Mouse (Mus musculus) embryo, embryonic 9.5 days (tissue): Measurements from ENCODE around the gene Ltv1.

Experiments used
- DNase-seq: peaks from one replicate; pipeline ENCODE4 v3.0.0-alpha.2; 2017; ENCODE audit errors: extremely low spot score

The Ltv1 gene

DNA sequence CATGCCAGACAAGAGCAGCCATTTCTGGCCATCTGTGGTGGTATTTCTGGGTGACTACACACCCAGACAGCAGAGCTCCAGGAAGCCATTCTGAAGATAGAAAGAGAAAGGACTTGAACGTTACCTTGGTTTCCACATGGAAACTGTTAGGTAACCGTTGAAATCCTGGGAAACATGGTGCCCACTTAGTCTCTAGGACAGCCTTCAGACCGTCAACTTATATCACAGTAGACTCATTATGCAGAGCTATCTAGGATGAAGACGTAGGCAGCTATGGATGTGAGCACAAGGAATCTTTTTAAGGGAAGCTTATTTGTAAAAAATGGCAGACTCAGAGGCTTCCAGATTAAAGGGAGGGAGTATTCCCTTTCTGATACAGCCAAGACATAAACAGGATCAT lies 59.1 kb downstream of the Ltv1 start:
- no peak for DNase-seq
